8 mouse cellular contexts compared by ENCODE assay signal in genomic region chr10:81232580-81233225, GRCm38 (mm10). TPM values are rescaled to one million over a fixed set of nuclear protein-coding genes. Genes with fewer than 3 reads are reported as not detected.
DNase-seq lines count a peak whose midpoint lies in the region; ATAC-seq lines count a peak whose summit lies in the region.

Gene Zfr2 (plus strand): TSS chr10:81233155.

- H3K4me3 ChIP-seq in intestine, embryonic 14.5 days (ENCODE audit: low read depth, low read length), result peak within 1 kb of the TSS; percentile 69

- intact Hi-C loops in left cerebral cortex, postnatal 14 days (cut with DNase I), result no loop called here

- H3K9ac ChIP-seq in intestine, embryonic 14.5 days (ENCODE audit: low read length), result peak within 1 kb of the TSS; percentile 64

- peaks cover 32% of the 10 kb centered on the region for H3K27me3 ChIP-seq in intestine, embryonic 14.5 days (replicated peaks; ENCODE audit: control insufficient read depth, insufficient read depth, low read length)

- H3K36me3 ChIP-seq in intestine, embryonic 14.5 days (ENCODE audit: control insufficient read depth, insufficient read depth, low read length), result no peaks in the 10 kb centered on the region; the same call in 1 of the 2 replicates

- no peak within 1 kb of the TSS for H3K27ac ChIP-seq in intestine, embryonic 14.5 days (ENCODE audit: low read depth)

- DNase-seq in adrenal gland, adult 18-20 months (ENCODE audit: low spot score in 2 of 2), result peak; percentile 91 to 92
- DNase-seq in embryo, embryonic 11 days, result peak; percentile 91
- DNase-seq in gastrocnemius, postnatal 25 days, result peak; percentile 78
- DNase-seq in intestine, embryonic 14.5 days (ENCODE audit: low spot score), result peak; percentile 96
- DNase-seq in left cerebral cortex, postnatal 14 days (ENCODE audit: low spot score in 2 of 2), result peak; percentile 93
- DNase-seq in mesoderm, embryonic 11.5 days (ENCODE audit: low read depth, low spot score), result peak; percentile 85
- peak; percentile 91 to 95 for DNase-seq in right cerebral cortex, postnatal 36 days (ENCODE audit: low spot score in 2 of 2)
- peak; percentile 96 for DNase-seq in yolk sac, embryonic 10.5 days (ENCODE audit: low spot score)

- H3K4me2 ChIP-seq in intestine, embryonic 14.5 days (ENCODE audit: low read length), result peak within 1 kb of the TSS; percentile 57

- peaks cover 11% of the 10 kb centered on the region for H3K4me1 ChIP-seq in intestine, embryonic 14.5 days (replicated peaks; ENCODE audit: control insufficient read depth, insufficient read depth, low read length)

- peak; percentile 86 for ATAC-seq in intestine, embryonic 14.5 days (replicated peaks; ENCODE audit: low FRiP score, low TSS enrichment, low read depth)

- WGBS in intestine, embryonic 14.5 days, result 6% methylated on average over 29 of the region's 29 CpGs

- no peaks in the 10 kb centered on the region for H3K9me3 ChIP-seq in intestine, embryonic 14.5 days (ENCODE audit: control insufficient read depth, low read length)

RNA-seq across cellular contexts. Expression of gene Zfr2, which starts in this region (rescaled TPM):
- 10 to 100 TPM; 16.2 to 17.6 TPM for total RNA-seq in adrenal gland, adult 18-20 months (2021)
- 1 to 10 TPM; 1.9 to 3.0 TPM for total RNA-seq in gastrocnemius, postnatal 25 days (2021)
- polyA plus RNA-seq in intestine, embryonic 14.5 days (2014; fragmentation: Nextera tagmentation; extraction: Ambion mirVana), result 6.9 and 8.1 TPM in 2 replicates
- 10 to 100 TPM; 66.1 to 66.7 TPM for total RNA-seq in left cerebral cortex, postnatal 14 days (2021)

Comparison
In these comparisons a context has a peak if more than half of its experiments do, and no peak if none do; other contexts are left out.
1. RNA of gene Zfr2 (total RNA-seq): 66.1 to 66.7 TPM in left cerebral cortex, postnatal 14 days and 16.2 to 17.6 TPM in adrenal gland, adult 18-20 months; 1.9 to 3.0 TPM in gastrocnemius, postnatal 25 days; every median in the first group is over 4 times any median in the second.
2. Peak in every context shown above with its lines, with median percentiles within 50 percentile points of each other: DNase-seq.